In the genomic region with DNA sequence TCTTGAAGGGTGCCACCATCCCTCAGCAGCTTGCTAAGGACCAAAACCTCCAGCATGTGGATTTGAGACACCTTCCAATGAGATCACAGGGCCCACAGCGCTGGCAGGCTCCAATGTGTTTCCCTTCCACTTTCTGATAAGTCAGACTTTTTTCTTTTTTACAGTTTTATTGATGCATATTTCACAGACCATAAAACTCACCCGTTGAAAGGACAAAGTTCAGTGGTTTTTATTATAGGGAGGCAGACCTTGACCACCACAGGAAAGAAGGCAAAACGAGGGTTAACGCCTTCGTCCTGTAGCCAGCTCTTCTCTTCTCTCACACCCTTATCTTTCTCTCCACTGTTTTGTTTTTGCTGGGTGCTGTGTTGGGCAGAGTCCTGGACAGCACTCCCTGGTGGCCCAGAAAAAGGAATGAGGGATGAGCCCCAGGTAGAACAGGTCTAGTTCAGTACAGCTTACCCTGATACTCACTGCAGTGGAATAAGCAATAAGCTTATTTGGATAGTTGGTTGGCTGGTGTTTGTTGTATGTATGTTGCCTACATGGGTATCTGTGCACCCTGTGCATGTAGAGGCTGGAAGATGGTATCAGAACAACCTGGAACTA, we compare ENCODE assay signal across 21 mouse cellular contexts. TPM values are rescaled to one million over a fixed set of nuclear protein-coding genes. Genes with fewer than 3 reads are reported as not detected.
DNase-seq lines count a peak whose midpoint lies in the region; ATAC-seq and TF ChIP-seq lines count a peak whose summit lies in the region.
"Had no signal": no experiment of that assay in that cellular context is flagged by ENCODE, and none has a peak within 500 bp of the region (broad histone marks: within the 10 kb centered on the region; RNA-seq: fewer than 3 reads in every experiment).

No protein-coding gene starts in this region.

- H3K27me3 ChIP-seq in kidney, postnatal 0 days (ENCODE audit: insufficient read depth, low read length) = no peaks in the 10 kb centered on the region
- no peaks in the 10 kb centered on the region for H3K27me3 ChIP-seq in intestine, embryonic 14.5 days (replicated peaks; ENCODE audit: control insufficient read depth, insufficient read depth, low read length)
- H3K27me3 ChIP-seq: embryonic facial prominence, embryonic 15.5 days had no signal

- no peak overlapping the region for H3K27ac ChIP-seq in kidney, postnatal 0 days
- 0 out of 2 replicates have a peak overlapping the region, but pooled peaks have one; percentile 16 for H3K27ac ChIP-seq in intestine, embryonic 14.5 days (ENCODE audit: low read depth)
- H3K27ac ChIP-seq: embryonic facial prominence, embryonic 15.5 days; forebrain, embryonic 10.5 days; hindbrain, embryonic 10.5 days; hindbrain, embryonic 14.5 days had no signal

- no peaks in the 10 kb centered on the region for H3K36me3 ChIP-seq in kidney, postnatal 0 days (ENCODE audit: insufficient read depth, low read length)
- H3K36me3 ChIP-seq in intestine, embryonic 14.5 days (ENCODE audit: control insufficient read depth, insufficient read depth, low read length) = no peaks in the 10 kb centered on the region
- H3K36me3 ChIP-seq: embryonic facial prominence, embryonic 15.5 days; forebrain, embryonic 10.5 days; hindbrain, embryonic 10.5 days had no signal

- peak; percentile 34 for DNase-seq in kidney, postnatal 0 days (ENCODE audit: low spot score)
- DNase-seq in kidney, adult 9 months = no peak
- DNase-seq in forelimb bud, embryonic 11.5 days (ENCODE audit: low read depth, low spot score) = peak; percentile 9
- DNase-seq in intestine, embryonic 14.5 days (ENCODE audit: low spot score) = peak; percentile 66
- peak; percentile 77 for DNase-seq in large intestine, adult 2 months (ENCODE audit: low read depth, low spot score)
- DNase-seq in heart, postnatal 36 days = no peak
- DNase-seq in cerebellum, adult 11 months = no peak
- DNase-seq: adrenal gland, adult 8-10 months; adrenal gland, postnatal 36 days; cerebellum, adult 8-10 months; cerebellum, postnatal 14 days; embryo, embryonic 11 days; gastrocnemius, postnatal 36 days; heart, adult 11 months; heart, postnatal 10 days had no signal

- intact Hi-C loops in heart, postnatal 36 days (cut with DNase I) = no loop called here

- H3K4me1 ChIP-seq in kidney, postnatal 0 days (replicated peaks; ENCODE audit: insufficient read depth, low read length) = peaks cover 8% of the 10 kb centered on the region; the same call in 1 of the 2 replicates
- H3K4me1 ChIP-seq in intestine, embryonic 14.5 days (replicated peaks; ENCODE audit: control insufficient read depth, insufficient read depth, low read length) = peaks cover 11% of the 10 kb centered on the region; the same call in 1 of the 2 replicates

- TF ChIP-seq CTCF in kidney, postnatal 0 days (IDR thresholded peaks at IDR 0.05; ENCODE audit: low read depth) = peak; percentile 23; the same call in 1 of the 2 replicates

- H3K9ac ChIP-seq in kidney, postnatal 0 days (ENCODE audit: low read depth, low read length) = no peak overlapping the region
- no peak overlapping the region for H3K9ac ChIP-seq in intestine, embryonic 14.5 days (ENCODE audit: low read length)
- H3K9ac ChIP-seq: embryonic facial prominence, embryonic 15.5 days; hindbrain, embryonic 14.5 days had no signal

- no peak; the same call in 1 of the 2 replicates for ATAC-seq in kidney, postnatal 0 days (replicated peaks; ENCODE audit: low FRiP score, low read depth)
- ATAC-seq in intestine, embryonic 14.5 days (replicated peaks; ENCODE audit: low FRiP score, low TSS enrichment, low read depth) = peak; percentile 68
- ATAC-seq: forebrain, embryonic 14.5 days had no signal

- H3K9me3 ChIP-seq in kidney, postnatal 0 days (replicated peaks; ENCODE audit: low read length) = no peaks in the 10 kb centered on the region
- no peaks in the 10 kb centered on the region for H3K9me3 ChIP-seq in intestine, embryonic 14.5 days (ENCODE audit: control insufficient read depth, low read length)
- H3K9me3 ChIP-seq: embryonic facial prominence, embryonic 15.5 days; forebrain, embryonic 10.5 days; hindbrain, embryonic 10.5 days had no signal

- 9% methylated on average over 5 of the region's 5 CpGs for WGBS in kidney, postnatal 0 days
- 38% methylated on average over 5 of the region's 5 CpGs for WGBS in intestine, embryonic 14.5 days
- 22% methylated on average over 5 of the region's 5 CpGs for WGBS in large intestine, adult 2 months

- H3K4me2 ChIP-seq in kidney, postnatal 0 days (ENCODE audit: low read length) = no peak overlapping the region
- no peak overlapping the region for H3K4me2 ChIP-seq in intestine, embryonic 14.5 days (ENCODE audit: low read length)
- H3K4me2 ChIP-seq: embryonic facial prominence, embryonic 15.5 days; hindbrain, embryonic 14.5 days had no signal

- no peak overlapping the region for H3K4me3 ChIP-seq in kidney, postnatal 0 days (replicated peaks; ENCODE audit: low read depth, low read length)
- no peak overlapping the region for H3K4me3 ChIP-seq in intestine, embryonic 14.5 days (ENCODE audit: low read depth, low read length)
- H3K4me3 ChIP-seq: embryonic facial prominence, embryonic 15.5 days; erythroblast, embryonic 14.5 days; forebrain, embryonic 10.5 days; hindbrain, embryonic 10.5 days had no signal

RNA-seq across cellular contexts. Expression of a gene that starts 43.3 kb away (rescaled TPM):
- polyA plus RNA-seq in kidney, postnatal 0 days (2015; fragmentation: Nextera tagmentation; extraction: Ambion mirVana) = 25.8 and 28.3 TPM in 2 replicates
- 15.9 and 21.9 TPM in 2 replicates for polyA plus RNA-seq in intestine, embryonic 14.5 days (2014; fragmentation: Nextera tagmentation; extraction: Ambion mirVana)
- polyA plus RNA-seq in large intestine, adult 2 months (2012; rRNA removed) = 10.7 and 22.2 TPM in 2 replicates
- total RNA-seq in heart, postnatal 36 days (2021) = 100 to 1,000 TPM; 110 to 116 TPM

Comparison
In these comparisons a context has a peak if more than half of its experiments do, and no peak if none do; other contexts are left out.
1. DNase-seq: peak in kidney, postnatal 0 days (single experiment), forelimb bud, embryonic 11.5 days (single experiment), intestine, embryonic 14.5 days (single experiment) and large intestine, adult 2 months (single experiment); none in kidney, adult 9 months (single experiment), heart, postnatal 36 days (0 of 2) and cerebellum, adult 11 months (single experiment).